ENCODE assay signal across 8 mouse cellular contexts in genomic region chr17:12749421-12750367, GRCm38 (mm10). TPM values are rescaled to one million over a fixed set of nuclear protein-coding genes. Genes with fewer than 3 reads are reported as not detected.
DNase-seq lines count a peak whose midpoint lies in the region; ATAC-seq and TF ChIP-seq lines count a peak whose summit lies in the region.

No protein-coding gene starts in this region.

- H3K36me3 ChIP-seq in midbrain, embryonic 13.5 days, result peaks cover 20% of the 10 kb centered on the region
- H3K36me3 ChIP-seq in midbrain, postnatal 0 days (ENCODE audit: insufficient read depth, low read length), result no peaks in the 10 kb centered on the region
- H3K36me3 ChIP-seq in kidney, adult 2 months (ENCODE audit: control insufficient read depth, insufficient read depth, low read length), result no peaks in the 10 kb centered on the region

- 0 out of 2 replicates have a peak, but pooled peaks have one; percentile 40 for ATAC-seq in midbrain, embryonic 13.5 days
- ATAC-seq in midbrain, postnatal 0 days (ENCODE audit: low FRiP score), result no peak

- no peak overlapping the region for H3K9ac ChIP-seq in midbrain, embryonic 13.5 days (replicated peaks)
- H3K9ac ChIP-seq in midbrain, postnatal 0 days (replicated peaks; ENCODE audit: low read length, poor library complexity, severe bottlenecking), result no peak overlapping the region

- H3K9me3 ChIP-seq in midbrain, embryonic 13.5 days, result no peaks in the 10 kb centered on the region
- H3K9me3 ChIP-seq in midbrain, postnatal 0 days (ENCODE audit: low read length), result no peaks in the 10 kb centered on the region

- no peak for TF ChIP-seq POLR2A in kidney, adult 2 months (IDR thresholded peaks at IDR 0.05; ENCODE audit: low read depth, low read length)

- H3K27me3 ChIP-seq in midbrain, embryonic 13.5 days, result no peaks in the 10 kb centered on the region
- no peaks in the 10 kb centered on the region for H3K27me3 ChIP-seq in midbrain, postnatal 0 days (ENCODE audit: insufficient read depth, low read length)
- no peaks in the 10 kb centered on the region for H3K27me3 ChIP-seq in kidney, adult 2 months (replicated peaks; ENCODE audit: control insufficient read depth, insufficient read depth, low read length)

- no peak for TF ChIP-seq CTCF in midbrain, postnatal 0 days (IDR thresholded peaks at IDR 0.05)
- TF ChIP-seq CTCF in kidney, adult 2 months (conservative IDR thresholded peaks at IDR 0.05; ENCODE audit: insufficient read depth, insufficient read length, low read depth, low read length), result no peak

- no peak overlapping the region for H3K4me2 ChIP-seq in midbrain, embryonic 13.5 days (replicated peaks)
- H3K4me2 ChIP-seq in midbrain, postnatal 0 days (ENCODE audit: low read depth, low read length, poor library complexity, severe bottlenecking), result no peak overlapping the region

- H3K4me1 ChIP-seq in midbrain, embryonic 13.5 days (replicated peaks), result peaks cover 11% of the 10 kb centered on the region
- H3K4me1 ChIP-seq in midbrain, postnatal 0 days (ENCODE audit: insufficient read depth, low read length), result no peaks in the 10 kb centered on the region
- H3K4me1 ChIP-seq in kidney, adult 2 months (ENCODE audit: control insufficient read depth, insufficient read depth, low read length), result peaks cover 17% of the 10 kb centered on the region

- H3K27ac ChIP-seq in midbrain, embryonic 13.5 days, result no peak overlapping the region
- no peak overlapping the region for H3K27ac ChIP-seq in midbrain, postnatal 0 days (ENCODE audit: low read depth, low read length)
- peak overlapping the region; percentile 9; the same call in 1 of the 2 replicates for H3K27ac ChIP-seq in kidney, adult 2 months (ENCODE audit: insufficient read depth, low read depth, low read length)

- DNase-seq in cerebellum, adult 18-20 months, result peak; percentile 29 to 49
- no peak for DNase-seq in cerebellum, postnatal 4 days (ENCODE audit: low spot score in 2 of 2)
- DNase-seq in midbrain, postnatal 0 days (ENCODE audit: low spot score), result no peak
- DNase-seq in kidney, adult 2 months, result peak; percentile 59
- DNase-seq in lung, postnatal 36 days, result peak; percentile 83
- no peak for DNase-seq in ovary, postnatal 36 days (ENCODE audit: low spot score)
- no peak for DNase-seq in Muller cell, postnatal 12 days (ENCODE audit: inconsistent ontology term)

- H3K4me3 ChIP-seq in midbrain, embryonic 13.5 days (replicated peaks), result no peak overlapping the region
- no peak overlapping the region for H3K4me3 ChIP-seq in midbrain, postnatal 0 days (ENCODE audit: low read depth, low read length)
- no peak overlapping the region for H3K4me3 ChIP-seq in kidney, adult 2 months (ENCODE audit: insufficient read depth, low read depth, low read length)

- 63% methylated on average over 8 of the region's 8 CpGs for WGBS in midbrain, embryonic 13.5 days
- WGBS in midbrain, postnatal 0 days, result 65% methylated on average over 8 of the region's 8 CpGs
- WGBS in kidney, adult 2 months, result 42% methylated on average over 8 of the region's 8 CpGs

RNA-seq across cellular contexts. Expression of gene Igf2r, which starts 19.8 kb away (rescaled TPM):
- 11.0 and 11.2 TPM in 2 replicates for polyA plus RNA-seq in midbrain, embryonic 13.5 days (2015; fragmentation: Nextera tagmentation; extraction: Ambion mirVana)
- total RNA-seq in midbrain, postnatal 0 days (2014; rRNA removed), result 31.7 and 44.2 TPM in 2 replicates
- polyA plus RNA-seq in midbrain, postnatal 0 days (2015; fragmentation: Nextera tagmentation; extraction: Ambion mirVana), result 5.0 and 5.4 TPM in 2 replicates
- polyA plus RNA-seq in kidney, adult 2 months (2012; rRNA removed), result 24.8 and 27.0 TPM in 2 replicates

Comparison
In these comparisons a context has a peak if more than half of its experiments do, and no peak if none do; other contexts are left out.
1. DNase-seq: peak in cerebellum, adult 18-20 months (2 of 2), kidney, adult 2 months (single experiment) and lung, postnatal 36 days (single experiment); none in cerebellum, postnatal 4 days (0 of 2), midbrain, postnatal 0 days (single experiment), ovary, postnatal 36 days (single experiment) and Muller cell, postnatal 12 days (single experiment).